Mouse (Mus musculus): Measurements from ENCODE around the gene Kif27.

Kif27 gene

DNA sequence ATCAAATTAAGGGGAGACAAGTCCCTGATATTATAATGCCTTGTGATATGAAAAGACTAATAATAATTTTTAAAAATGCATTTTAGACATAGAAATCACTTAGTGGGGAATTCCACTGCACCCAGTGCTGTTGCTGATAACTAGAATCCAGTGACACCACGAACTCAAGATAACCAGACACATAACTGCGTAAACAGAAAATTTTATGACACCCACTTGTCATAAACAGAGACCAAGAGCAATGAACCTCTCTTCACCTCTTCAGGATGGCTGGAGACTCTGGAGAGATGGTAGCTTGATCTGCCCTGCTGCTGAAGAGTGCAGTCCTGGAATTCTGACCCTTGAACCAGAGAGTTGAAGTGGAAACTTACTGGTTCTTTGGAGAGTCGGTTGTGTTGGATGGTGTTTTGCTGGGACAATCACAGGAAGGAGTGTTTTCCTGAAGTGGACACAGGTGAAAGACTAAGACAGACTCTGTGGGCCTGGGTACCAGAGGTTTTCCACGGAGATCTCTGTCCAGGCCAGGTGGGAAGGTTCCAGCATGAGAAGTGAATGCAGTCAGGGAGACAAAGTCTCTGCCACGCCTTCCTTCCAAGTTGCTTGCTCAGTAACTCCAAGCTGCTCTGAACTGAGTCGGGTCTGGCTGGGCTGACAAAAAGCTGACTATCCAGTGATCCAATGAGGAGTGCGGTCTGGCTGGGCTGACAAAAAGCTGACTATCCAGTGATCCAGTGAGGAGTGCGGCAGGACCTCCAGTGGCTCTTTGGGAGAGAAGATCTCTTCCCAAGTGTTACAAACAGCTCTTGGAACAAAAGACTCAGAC is 5.6 kb upstream of the Kif27 start:
- DNase-seq (ENCODE audit: low read depth) = no peak

DNA sequence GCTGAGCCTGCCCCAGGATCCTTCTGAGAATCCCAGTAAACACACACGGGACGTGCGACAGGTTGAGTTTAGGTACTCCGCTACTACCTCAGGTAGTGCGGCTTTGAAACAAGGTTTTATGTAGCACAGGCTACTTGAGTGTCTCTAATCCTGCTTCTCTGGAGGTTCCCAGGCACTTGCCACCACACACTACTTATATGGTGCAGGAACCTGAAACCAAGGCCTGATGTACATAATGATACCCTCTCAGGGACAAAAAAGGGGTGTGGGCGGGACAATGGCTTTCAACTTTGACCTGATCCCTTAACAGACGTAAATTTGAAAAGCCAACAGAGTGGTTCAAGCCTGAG is 357 bp upstream of the Kif27 start:
- no peak for DNase-seq (ENCODE audit: low read depth)

GRCm38 (mm10) chr13:58352996-58353395 is 5.9 kb downstream of the Kif27 start:
- no peak for DNase-seq (ENCODE audit: low read depth)

DNA sequence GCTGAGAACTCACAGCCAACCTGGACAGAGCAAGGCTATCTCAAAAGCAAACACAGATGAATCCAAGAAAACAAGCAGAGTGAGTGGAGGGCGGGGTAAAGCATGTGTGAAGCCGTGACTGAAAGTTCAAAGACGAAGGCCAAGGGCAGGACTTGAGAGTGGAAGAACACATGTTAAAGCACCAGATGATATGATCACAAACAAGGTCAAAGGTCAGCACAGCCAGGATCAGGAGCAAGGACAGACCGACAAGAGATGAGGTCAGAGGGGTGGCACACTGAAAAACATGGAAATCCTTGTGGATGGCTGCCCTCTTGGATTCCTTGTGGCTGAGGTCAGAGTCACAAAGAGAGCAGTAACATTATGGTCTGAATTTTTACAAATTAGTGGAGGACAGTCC is 8.3 kb downstream of the Kif27 start:
- no peak for DNase-seq (ENCODE audit: low read depth)

- DNase-seq (ENCODE audit: low read depth) = no peak
Observed at GRCm38 (mm10) chr13:58344505-58344904, 14.4 kb downstream of the Kif27 start.

GRCm38 (mm10) chr13:58337456-58337855 is 21.5 kb downstream of the Kif27 start:
- no peak for DNase-seq (ENCODE audit: low read depth)

- DNase-seq (ENCODE audit: low read depth) = no peak
Observed at GRCm38 (mm10) chr13:58334116-58334515, 24.8 kb downstream of the Kif27 start.

DNA sequence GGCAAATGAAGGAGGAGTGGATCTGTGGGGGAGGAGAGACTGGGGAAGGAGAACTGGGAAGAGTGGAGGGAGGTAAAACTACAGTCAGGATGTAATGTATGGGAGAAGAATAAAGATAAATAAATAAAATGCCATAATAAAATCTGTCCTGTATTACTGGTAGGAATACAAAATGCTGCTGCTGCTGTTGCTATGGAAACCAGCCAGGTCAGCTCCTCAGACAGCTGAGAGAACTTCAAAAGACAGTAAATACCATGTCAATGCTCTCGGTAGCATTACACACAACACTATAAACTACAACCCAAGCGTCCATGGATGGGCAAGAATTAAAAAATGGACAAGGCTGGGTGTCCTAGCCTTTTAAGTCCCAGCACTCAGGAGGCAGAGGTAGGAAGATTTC is 41.2 kb downstream of the Kif27 start:
- DNase-seq (ENCODE audit: low read depth) = no peak

- no peak for DNase-seq (ENCODE audit: low read depth)
Observed at GRCm38 (mm10) chr13:58314991-58315390, 43.9 kb downstream of the Kif27 start.

DNA sequence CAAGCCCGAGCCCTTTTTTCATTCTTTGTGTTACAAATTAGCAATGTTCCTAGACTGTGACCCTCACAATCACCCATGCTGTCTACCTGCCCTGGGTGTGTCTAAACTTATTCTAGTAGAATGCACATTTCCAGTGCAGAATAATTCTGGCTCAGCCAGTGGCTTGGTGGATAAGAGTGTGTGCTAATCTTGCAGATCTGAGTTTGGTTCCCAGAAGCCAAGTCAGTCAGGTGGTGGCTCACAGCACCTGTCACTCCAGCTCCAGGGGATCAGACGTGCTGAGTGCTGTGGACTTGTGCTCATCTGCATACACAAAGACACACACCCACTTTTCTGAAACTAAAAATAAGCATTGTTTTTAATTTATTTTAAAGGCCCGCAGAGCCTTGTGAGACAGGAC is 45.2 kb downstream of the Kif27 start:
- no peak for DNase-seq (ENCODE audit: low read depth)

DNA sequence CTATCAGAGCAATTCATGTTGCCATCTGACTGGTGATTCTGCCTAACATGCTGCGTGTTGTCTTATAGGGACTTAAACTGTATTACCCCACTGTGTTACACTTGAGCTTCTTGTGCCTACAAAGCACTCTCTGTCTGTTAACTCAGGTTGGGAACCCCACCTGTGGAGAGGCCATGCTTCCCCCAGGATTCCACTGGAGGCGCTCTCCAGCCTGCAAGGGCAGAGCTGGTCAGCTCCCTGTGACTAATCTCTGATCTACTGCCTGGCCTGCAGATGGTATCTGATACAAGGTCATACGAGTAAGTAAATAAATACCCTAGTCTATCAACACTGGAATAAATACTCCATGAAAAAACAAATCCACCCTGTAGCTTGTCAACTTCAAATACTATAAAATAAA is 47.6 kb downstream of the Kif27 start:
- no peak for DNase-seq (ENCODE audit: low read depth)

GRCm38 (mm10) chr13:58309499-58309898 is 49.4 kb downstream of the Kif27 start:
- no peak for DNase-seq (ENCODE audit: low read depth)

GRCm38 (mm10) chr13:58307453-58307852 is 51.5 kb downstream of the Kif27 start:
- peak; percentile 25 for DNase-seq (ENCODE audit: low read depth)

- no peak for DNase-seq (ENCODE audit: low read depth)
Observed at GRCm38 (mm10) chr13:58305230-58305629, 53.7 kb downstream of the Kif27 start.

DNA sequence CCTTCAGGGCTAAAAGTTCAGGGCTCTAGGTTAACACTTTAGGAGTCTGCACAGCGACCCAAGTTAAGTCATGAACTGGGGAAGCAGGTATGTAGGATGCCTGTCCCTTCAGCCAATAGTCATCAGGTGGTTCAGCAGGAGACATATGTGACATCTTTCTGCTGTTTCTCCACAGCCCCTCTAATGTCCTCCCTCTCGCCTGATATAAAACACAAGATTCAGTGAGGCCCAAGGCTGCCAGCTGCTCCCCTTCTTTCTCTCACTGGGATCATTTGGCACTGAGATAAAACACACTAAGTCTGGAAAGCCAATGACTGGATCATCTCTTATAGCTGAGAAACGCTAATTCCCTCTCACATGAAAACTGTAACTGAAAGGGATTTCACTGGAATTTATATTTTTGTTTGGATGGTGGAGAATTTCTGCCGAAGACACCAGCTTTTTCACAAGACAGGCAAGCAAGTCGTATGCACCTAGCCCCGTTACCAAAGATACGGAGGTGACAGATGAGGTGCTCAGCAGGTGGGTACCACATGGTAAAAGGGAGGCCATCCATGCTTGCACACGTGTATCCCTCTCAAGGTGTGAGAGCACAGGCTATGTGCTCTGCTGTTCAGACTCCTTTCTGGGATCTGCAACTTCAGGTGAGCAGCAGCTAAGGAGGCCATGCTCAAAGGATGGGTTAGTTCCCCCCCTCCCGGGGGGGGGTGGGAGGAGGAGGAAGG is 56.3 kb downstream of the Kif27 start:
- no peak for DNase-seq (ENCODE audit: low read depth)

GRCm38 (mm10) chr13:58301961-58302360 is 57.0 kb downstream of the Kif27 start:
- DNase-seq (ENCODE audit: low read depth) = no peak

DNA sequence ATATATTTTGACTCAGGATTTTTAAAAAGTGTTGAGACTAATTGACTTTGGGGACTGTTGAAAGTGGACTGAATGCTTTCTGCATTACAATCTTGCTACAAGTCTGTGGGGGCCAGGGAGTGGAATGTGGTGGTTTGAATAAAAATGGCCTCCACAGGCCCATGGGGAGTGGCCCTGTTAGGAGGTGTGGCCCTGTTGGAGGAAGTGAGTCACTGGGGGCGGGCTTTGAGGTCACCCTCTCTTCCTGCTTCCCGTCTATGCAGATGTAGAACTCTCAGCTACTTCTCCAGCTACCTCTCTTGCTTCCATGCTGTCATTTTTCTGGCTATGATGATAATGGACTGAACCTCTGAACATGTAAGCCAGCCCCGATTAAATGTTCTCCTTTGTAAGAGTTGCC is 60.2 kb downstream of the Kif27 start:
- peak; percentile 65 for DNase-seq (ENCODE audit: low read depth)

DNA sequence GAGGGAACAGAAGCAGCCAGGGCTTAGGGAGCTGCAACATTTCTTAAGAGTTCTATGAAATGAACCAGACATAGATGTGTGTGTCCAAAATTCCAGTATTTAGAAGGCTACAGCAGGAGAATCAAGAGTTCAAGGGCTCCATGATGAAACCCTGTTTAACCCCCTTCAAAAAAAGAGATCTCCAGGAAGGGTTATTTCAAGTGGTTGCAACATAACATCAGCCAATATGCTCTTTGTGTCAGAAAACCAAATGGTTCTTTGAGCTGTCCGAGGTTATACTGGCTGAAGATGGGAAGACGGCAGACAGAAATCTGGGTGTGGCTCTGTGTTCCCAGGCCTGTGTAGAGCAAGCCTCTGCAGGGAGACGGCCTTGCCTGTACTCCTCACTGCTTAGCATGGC is 63.3 kb downstream of the Kif27 start:
- no peak for DNase-seq (ENCODE audit: low read depth)

DNA sequence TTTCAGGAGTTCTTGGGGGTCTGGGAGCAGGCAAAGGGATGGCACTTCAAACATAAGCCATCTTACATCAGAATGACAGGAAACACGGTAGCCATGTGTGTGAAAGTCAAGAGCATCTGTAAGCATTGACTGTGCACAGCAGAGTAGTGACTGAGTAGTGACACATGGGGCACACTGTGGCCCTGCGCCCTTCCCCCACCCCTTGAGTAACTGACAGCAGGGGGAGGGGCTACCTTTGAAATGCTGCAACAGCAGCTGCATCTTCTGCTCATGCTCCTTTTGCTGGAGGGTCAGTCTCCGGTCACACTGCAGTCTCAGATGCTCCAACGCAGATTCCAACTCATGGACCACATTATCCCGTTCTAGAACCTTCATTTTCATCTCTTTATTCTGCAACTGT is 66.1 kb downstream of the Kif27 start:
- no peak for DNase-seq (ENCODE audit: low read depth)

- DNase-seq (ENCODE audit: low read depth) = peak; percentile 46
Observed at GRCm38 (mm10) chr13:58289308-58289707, 69.6 kb downstream of the Kif27 start.

- DNase-seq (ENCODE audit: low read depth) = peak; percentile 79
Observed at GRCm38 (mm10) chr13:58287822-58288221, 71.1 kb downstream of the Kif27 start.

DNA sequence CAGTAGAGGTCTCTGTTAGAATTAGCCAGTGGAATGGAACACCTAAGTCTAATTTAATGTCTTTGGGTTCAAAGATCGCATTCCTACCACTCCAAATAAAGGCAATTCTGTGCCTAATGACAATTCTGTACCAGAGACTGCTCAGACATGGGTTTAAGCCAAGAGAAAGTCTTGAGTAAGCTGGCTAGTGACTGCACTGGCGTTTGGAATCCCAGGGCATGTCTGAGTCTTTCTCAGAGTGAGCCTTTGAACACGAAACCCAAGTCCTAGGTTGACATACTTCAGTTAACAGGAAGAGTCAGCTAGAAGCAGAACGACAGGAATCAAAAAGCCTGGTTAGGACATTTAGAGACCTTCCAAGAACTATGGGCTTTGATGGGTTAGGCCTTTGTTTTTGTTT is 75.5 kb downstream of the Kif27 start:
- DNase-seq (ENCODE audit: low read depth) = no peak

GRCm38 (mm10) chr13:58281936-58282335 is 77.0 kb downstream of the Kif27 start:
- DNase-seq (ENCODE audit: low read depth) = peak; percentile 58

DNA sequence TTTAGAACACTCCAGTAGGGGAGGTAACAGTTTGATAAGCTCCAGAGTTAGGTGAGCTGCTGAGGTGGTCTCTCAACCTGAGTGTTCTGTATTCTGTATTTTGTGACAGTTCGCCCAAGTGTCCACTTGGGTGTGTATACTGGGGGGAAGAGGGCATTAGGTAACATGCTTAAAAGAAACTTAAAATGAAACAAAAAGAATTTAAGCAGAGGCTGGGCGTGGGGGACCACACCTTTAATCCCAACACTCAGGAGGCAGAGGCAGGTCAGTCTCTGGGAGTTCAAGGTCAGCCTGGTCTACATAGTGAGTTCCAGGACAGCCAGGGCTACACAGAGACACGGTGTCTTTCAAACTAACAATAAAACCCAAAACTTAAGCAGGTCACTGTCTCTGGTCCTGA is 78.4 kb downstream of the Kif27 start:
- no peak for DNase-seq (ENCODE audit: low read depth)
